Mouse (Mus musculus): Measurements from ENCODE around the gene Spats1. TPM values are rescaled to one million over a fixed set of nuclear protein-coding genes. Genes with fewer than 3 reads are reported as not detected.
"Not testable (repeated sequence)": the region's sequence is repeated elsewhere in the genome, so short reads cannot be mapped to it uniquely, and the experiment has no call there.

Spats1 gene
- polyA plus RNA-seq, 1 experiment = 0.04 TPM

GRCm38 (mm10) chr17:45432706-45433398 lies 42.4 kb downstream of the Spats1 start:
- peaks cover 8% of the 10 kb centered on the region for H3K4me1 ChIP-seq (ENCODE audit: control insufficient read depth, insufficient read depth, low read length)
- no peak for TF ChIP-seq CTCF (IDR thresholded peaks at IDR 0.05; ENCODE audit: insufficient read depth, low read length)
- TF ChIP-seq POLR2A (IDR thresholded peaks at IDR 0.05; ENCODE audit: borderline replicate concordance, extremely low read depth, low read depth, low read length) = no peak
- WGBS = under 1% methylated on average over 60 of the region's 62 CpGs
- peak overlapping the region; percentile 96 for H3K4me3 ChIP-seq (replicated peaks; ENCODE audit: extremely low read depth, low read depth, low read length)
- DNase-seq = no peak

- no peak for TF ChIP-seq POLR2A (IDR thresholded peaks at IDR 0.05; ENCODE audit: borderline replicate concordance, extremely low read depth, low read depth, low read length)
- TF ChIP-seq CTCF (IDR thresholded peaks at IDR 0.05; ENCODE audit: insufficient read depth, low read length) = no peak
- WGBS = 64% methylated on average over 3 of the region's 3 CpGs
- H3K4me3 ChIP-seq (replicated peaks; ENCODE audit: extremely low read depth, low read depth, low read length) = peak overlapping the region; percentile 11
- peaks cover 8% of the 10 kb centered on the region for H3K4me1 ChIP-seq (ENCODE audit: control insufficient read depth, insufficient read depth, low read length)
- no peak for DNase-seq
Measured at GRCm38 (mm10) chr17:45432007-45432406, 43.2 kb downstream of the Spats1 start.

GRCm38 (mm10) chr17:45417387-45417786 lies 57.8 kb downstream of the Spats1 start:
- 84% methylated on average over 2 of the region's 2 CpGs for WGBS
- DNase-seq = no peak
- Histone ChIP-seq H3K4me1 (ENCODE audit: control insufficient read depth, insufficient read depth, low read length) (no peaks in the 10 kb centered on the region), H3K4me3 (replicated peaks; ENCODE audit: extremely low read depth, low read depth, low read length) (no peak overlapping the region)
- TF ChIP-seq POLR2A (IDR thresholded peaks at IDR 0.05; ENCODE audit: borderline replicate concordance, extremely low read depth, low read depth, low read length) (no peak), CTCF (IDR thresholded peaks at IDR 0.05; ENCODE audit: insufficient read depth, low read length) (no peak)

- H3K4me3 ChIP-seq (replicated peaks; ENCODE audit: extremely low read depth, low read depth, low read length); DNase-seq; H3K4me1 ChIP-seq (ENCODE audit: control insufficient read depth, insufficient read depth, low read length): not testable (repeated sequence)
- 80% methylated on average over 2 of the region's 2 CpGs for WGBS
Measured at GRCm38 (mm10) chr17:45411617-45412016, 63.6 kb downstream of the Spats1 start.

GRCm38 (mm10) chr17:45408719-45409118 lies 66.5 kb downstream of the Spats1 start:
- Histone ChIP-seq H3K4me1 (ENCODE audit: control insufficient read depth, insufficient read depth, low read length) (no peaks in the 10 kb centered on the region), H3K4me3 (replicated peaks; ENCODE audit: extremely low read depth, low read depth, low read length) (no peak overlapping the region)
- TF ChIP-seq CTCF (IDR thresholded peaks at IDR 0.05; ENCODE audit: insufficient read depth, low read length) (no peak), POLR2A (IDR thresholded peaks at IDR 0.05; ENCODE audit: borderline replicate concordance, extremely low read depth, low read depth, low read length) (no peak)
- no peak for DNase-seq
- WGBS = 93% methylated on average over 2 of the region's 2 CpGs

- peaks cover 3% of the 10 kb centered on the region for H3K4me1 ChIP-seq (ENCODE audit: control insufficient read depth, insufficient read depth, low read length)
- no peak overlapping the region for H3K4me3 ChIP-seq (replicated peaks; ENCODE audit: extremely low read depth, low read depth, low read length)
- TF ChIP-seq CTCF (IDR thresholded peaks at IDR 0.05; ENCODE audit: insufficient read depth, low read length) = no peak
- no peak for TF ChIP-seq POLR2A (IDR thresholded peaks at IDR 0.05; ENCODE audit: borderline replicate concordance, extremely low read depth, low read depth, low read length)
- 94% methylated on average over 10 of the region's 10 CpGs for WGBS
- no peak for DNase-seq
Measured at GRCm38 (mm10) chr17:45406281-45406680, 68.9 kb downstream of the Spats1 start.

- no peak for DNase-seq
- WGBS = 2% methylated on average over 3 of the region's 3 CpGs
- TF ChIP-seq CTCF (IDR thresholded peaks at IDR 0.05; ENCODE audit: insufficient read depth, low read length) (peak; percentile 16; the same call in 1 of the 2 replicates), POLR2A (IDR thresholded peaks at IDR 0.05; ENCODE audit: borderline replicate concordance, extremely low read depth, low read depth, low read length) (no peak)
Measured at GRCm38 (mm10) chr17:45403207-45403606, 72.0 kb downstream of the Spats1 start.

GRCm38 (mm10) chr17:45402601-45403000 lies 72.6 kb downstream of the Spats1 start:
- Histone ChIP-seq H3K4me3 (replicated peaks; ENCODE audit: extremely low read depth, low read depth, low read length) (no peak overlapping the region), H3K4me1 (ENCODE audit: control insufficient read depth, insufficient read depth, low read length) (peaks cover 3% of the 10 kb centered on the region)
- WGBS = 55% methylated on average over 3 of the region's 3 CpGs
- DNase-seq = no peak
- no peak for TF ChIP-seq CTCF (IDR thresholded peaks at IDR 0.05; ENCODE audit: insufficient read depth, low read length)
- no peak for TF ChIP-seq POLR2A (IDR thresholded peaks at IDR 0.05; ENCODE audit: borderline replicate concordance, extremely low read depth, low read depth, low read length)

More at GRCm38 (mm10) chr17:45403207-45403606, 72.0 kb downstream of the Spats1 start:
- Histone ChIP-seq H3K4me1 (ENCODE audit: control insufficient read depth, insufficient read depth, low read length) (peaks cover 3% of the 10 kb centered on the region), H3K4me3 (replicated peaks; ENCODE audit: extremely low read depth, low read depth, low read length) (no peak overlapping the region)

- Histone ChIP-seq H3K4me3 (replicated peaks; ENCODE audit: extremely low read depth, low read depth, low read length) (no peak overlapping the region), H3K4me1 (ENCODE audit: control insufficient read depth, insufficient read depth, low read length) (peaks cover 3% of the 10 kb centered on the region)
- WGBS = 66% methylated on average over 1 of the region's 1 CpGs
- DNase-seq = no peak
- TF ChIP-seq POLR2A (IDR thresholded peaks at IDR 0.05; ENCODE audit: borderline replicate concordance, extremely low read depth, low read depth, low read length) = no peak
- no peak for TF ChIP-seq CTCF (IDR thresholded peaks at IDR 0.05; ENCODE audit: insufficient read depth, low read length)
Measured at GRCm38 (mm10) chr17:45402126-45402525, 73.1 kb downstream of the Spats1 start.

GRCm38 (mm10) chr17:45401126-45401905 lies 73.9 kb downstream of the Spats1 start:
- WGBS = 83% methylated on average over 5 of the region's 5 CpGs
- TF ChIP-seq CTCF (IDR thresholded peaks at IDR 0.05; ENCODE audit: insufficient read depth, low read length) (no peak), POLR2A (IDR thresholded peaks at IDR 0.05; ENCODE audit: borderline replicate concordance, extremely low read depth, low read depth, low read length) (no peak)
- no peak for DNase-seq
- H3K4me3 ChIP-seq (replicated peaks; ENCODE audit: extremely low read depth, low read depth, low read length) = no peak overlapping the region
- peaks cover 3% of the 10 kb centered on the region for H3K4me1 ChIP-seq (ENCODE audit: control insufficient read depth, insufficient read depth, low read length)
